Mouse (Mus musculus): ENCODE data around the gene Acer2. TPM values are rescaled to one million over a fixed set of nuclear protein-coding genes. Genes with fewer than 3 reads are reported as not detected.

Acer2 gene
- total and polyA plus RNA-seq, 3 experiments: 0.09 to 0.29 (median 0.13) TPM

GRCm38 (mm10) chr4:86924804-86925458 is 50.7 kb downstream of the Acer2 start:
- Histone ChIP-seq H3K27ac (ENCODE audit: insufficient read depth, low read depth) (no peak overlapping the region), H3K27me3 (replicated peaks) (no peaks in the 10 kb centered on the region), H3K4me2 (ENCODE audit: insufficient read depth, low read depth, poor library complexity, severe bottlenecking) (no peak overlapping the region), H3K9me3 (replicated peaks; ENCODE audit: low read length) (no peaks in the 10 kb centered on the region), H3K4me1 (ENCODE audit: control insufficient read depth in 1 of 2, insufficient read depth in 2 of 2) (no peaks in the 10 kb centered on the region), H3K4me3 (replicated peaks in 1 of 3; ENCODE audit: low read depth in 2 of 3, low read length in 2 of 3, poor library complexity in 1 of 3) (no peak overlapping the region), H3K36me3 (replicated peaks in 1 of 2; ENCODE audit: control insufficient read depth in 1 of 2, insufficient read depth in 1 of 2, low read length in 1 of 2) (no peaks in the 10 kb centered on the region), H3K9ac (ENCODE audit: insufficient read depth, low read depth) (no peak overlapping the region), H3K79me2 (replicated peaks; ENCODE audit: control insufficient read depth, extremely low read depth, insufficient read depth, poor library complexity, severe bottlenecking) (no peaks in the 10 kb centered on the region)
- dilution Hi-C loops (cut with MboI; ENCODE audit: extremely low pct_ligation_motif_present, extremely low pct_unique_long_range_greater_than_20kb, low sequenced_read_pairs) (no loop called here), in situ Hi-C loops (cut with MboI; ENCODE audit: low pct_ligation_motif_present, low pct_unique_long_range_greater_than_20kb, low sequenced_read_pairs) (no loop called here)
- peak; percentile 70 for DNase-seq (ENCODE audit: extremely low read depth)
- no peak for TF ChIP-seq ETS1 (conservative IDR thresholded peaks at IDR 0.05; ENCODE audit: low read depth, low read length)
- peak; percentile 69 for TF ChIP-seq SMC3 (IDR thresholded peaks at IDR 0.05; ENCODE audit: low read depth, low read length)
- TF ChIP-seq TCF12 (IDR thresholded peaks at IDR 0.05; ENCODE audit: low read depth, low read length): no peak
- no peak for TF ChIP-seq MXI1 (IDR thresholded peaks at IDR 0.05; ENCODE audit: low read depth, low read length)
- TF ChIP-seq RAD21 (IDR thresholded peaks at IDR 0.05; ENCODE audit: low read depth, low read length): peak; percentile 85
- TF ChIP-seq CTCF (conservative IDR thresholded peaks at IDR 0.05 in 1 of 2, IDR thresholded peaks at IDR 0.05 in 1 of 2; ENCODE audit: low read depth in 2 of 2, low read length in 2 of 2): peak; percentile 80 to 90
- 0 out of 2 replicates have a peak, but pooled peaks have one; percentile 18 for TF ChIP-seq IRF4 (IDR thresholded peaks at IDR 0.05; ENCODE audit: low read depth, low read length)
- peak; percentile 15; the same call in 1 of the 2 replicates for TF ChIP-seq NELFE (IDR thresholded peaks at IDR 0.05; ENCODE audit: low read depth, low read length)

GRCm38 (mm10) chr4:86926997-86927396 is 52.8 kb downstream of the Acer2 start:
- H3K27me3 ChIP-seq (replicated peaks): no peaks in the 10 kb centered on the region
- no peak for TF ChIP-seq SMC3 (IDR thresholded peaks at IDR 0.05; ENCODE audit: low read depth, low read length)
- no peak for TF ChIP-seq MAX (IDR thresholded peaks at IDR 0.05; ENCODE audit: low read length)
- TF ChIP-seq NRF1 (IDR thresholded peaks at IDR 0.05; ENCODE audit: low read depth, low read length): no peak
- no peak for TF ChIP-seq TCF12 (IDR thresholded peaks at IDR 0.05; ENCODE audit: low read depth, low read length)
- no peak for TF ChIP-seq ZKSCAN1 (IDR thresholded peaks at IDR 0.05; ENCODE audit: borderline replicate concordance, low read depth, low read length)
- no peak for TF ChIP-seq PAX5 (IDR thresholded peaks at IDR 0.05; ENCODE audit: low read length)
- TF ChIP-seq UBTF (IDR thresholded peaks at IDR 0.05; ENCODE audit: low read depth, low read length): no peak
- TF ChIP-seq CHD1 (IDR thresholded peaks at IDR 0.05; ENCODE audit: low read depth, low read length): no peak
- TF ChIP-seq MEF2A (IDR thresholded peaks at IDR 0.05; ENCODE audit: borderline replicate concordance, low read depth, low read length): no peak
- TF ChIP-seq MYC (IDR thresholded peaks at IDR 0.05; ENCODE audit: low read depth, low read length): no peak
- TF ChIP-seq POLR2A (IDR thresholded peaks at IDR 0.05; ENCODE audit: low read depth, low read length): no peak
- no peak for TF ChIP-seq ZC3H11A (IDR thresholded peaks at IDR 0.05; ENCODE audit: low read depth, low read length)
- no peak for TF ChIP-seq RCOR1 (conservative IDR thresholded peaks at IDR 0.05; ENCODE audit: low read depth, low read length)
- no peak for TF ChIP-seq MAZ (IDR thresholded peaks at IDR 0.05; ENCODE audit: low read depth, low read length)
- no peak for TF ChIP-seq BHLHE40 (IDR thresholded peaks at IDR 0.05; ENCODE audit: low read depth, low read length)
- TF ChIP-seq JUND (conservative IDR thresholded peaks at IDR 0.05; ENCODE audit: low read depth, low read length): no peak
- no peak for TF ChIP-seq SIN3A (IDR thresholded peaks at IDR 0.05; ENCODE audit: low read length)
- TF ChIP-seq ELF1 (IDR thresholded peaks at IDR 0.05; ENCODE audit: low read depth, low read length): no peak
- H3K27ac ChIP-seq (ENCODE audit: insufficient read depth, low read depth): no peak overlapping the region
- in situ Hi-C loops (cut with MboI; ENCODE audit: low pct_ligation_motif_present, low pct_unique_long_range_greater_than_20kb, low sequenced_read_pairs): no loop called here
- DNase-seq (ENCODE audit: extremely low read depth): no peak
- no peaks in the 10 kb centered on the region for H3K9me3 ChIP-seq (replicated peaks; ENCODE audit: low read length)
- dilution Hi-C loops (cut with MboI; ENCODE audit: extremely low pct_ligation_motif_present, extremely low pct_unique_long_range_greater_than_20kb, low sequenced_read_pairs): no loop called here
- H3K4me1 ChIP-seq (ENCODE audit: control insufficient read depth in 1 of 2, insufficient read depth in 2 of 2): no peaks in the 10 kb centered on the region
- H3K9ac ChIP-seq (ENCODE audit: insufficient read depth, low read depth): no peak overlapping the region
- no peak overlapping the region for H3K4me2 ChIP-seq (ENCODE audit: insufficient read depth, low read depth, poor library complexity, severe bottlenecking)
- H3K79me2 ChIP-seq (replicated peaks; ENCODE audit: control insufficient read depth, extremely low read depth, insufficient read depth, poor library complexity, severe bottlenecking): no peaks in the 10 kb centered on the region
- H3K4me3 ChIP-seq (replicated peaks in 1 of 3; ENCODE audit: low read depth in 2 of 3, low read length in 2 of 3, poor library complexity in 1 of 3): no peak overlapping the region
- H3K36me3 ChIP-seq (replicated peaks in 1 of 2; ENCODE audit: control insufficient read depth in 1 of 2, insufficient read depth in 1 of 2, low read length in 1 of 2): no peaks in the 10 kb centered on the region
